Mouse (Mus musculus) limb, embryonic 14.5 days (tissue): ENCODE measurements at regions not wholly inside any gene's neighbourhood (a gene's known extent, or its start where the extent isn't known, plus 50 kb on each side); places are given as distances from the start of the nearest gene placed in this dataset.

Experiments used
- ATAC-seq: fragments of 200-750 bp; cut with Nextera tagmentation; 2 replicates; pipeline ENCODE4 v1.8.0; 2017; ENCODE audit warnings: low read depth, moderate number of reproducible peaks, moderate TSS enrichment; ENCODE audit not compliant: low FRiP score
- DNase-seq: peaks from one replicate; pipeline ENCODE4 v3.0.0-alpha.2; 2015; ENCODE audit warnings: low spot score
- H3K27ac ChIP-seq: fragments of 300-500 bp; sonication (generic); replicated peaks from 2 replicates; pipeline ENCODE4 v1.5.1; 2014; ENCODE audit warnings: low read depth, mild to moderate bottlenecking, low read length, moderate library complexity, mixed read lengths
- H3K27me3 ChIP-seq: fragments of 300-500 bp; sonication (generic); 2 replicates; pipeline ENCODE4 v1.6.1; 2014; ENCODE audit warnings: low read length, mixed read lengths; ENCODE audit not compliant: control insufficient read depth, insufficient read depth
- H3K36me3 ChIP-seq: fragments of 300-500 bp; sonication (generic); 2 replicates; pipeline ENCODE4 v1.6.1; 2014; ENCODE audit warnings: mild to moderate bottlenecking, low read length, moderate library complexity, mixed read lengths; ENCODE audit not compliant: control insufficient read depth, insufficient read depth
- H3K4me1 ChIP-seq: fragments of 300-500 bp; sonication (generic); 2 replicates; pipeline ENCODE4 v1.6.1; 2014; ENCODE audit warnings: antibody characterized with exemption, low read length, mixed read lengths; ENCODE audit not compliant: control insufficient read depth, insufficient read depth
- H3K4me2 ChIP-seq: fragments of 300-500 bp; sonication (generic); replicated peaks from 2 replicates; pipeline ENCODE4 v1.6.1; 2014; ENCODE audit warnings: low read depth, mild to moderate bottlenecking, low read length, moderate library complexity; ENCODE audit not compliant: severe bottlenecking
- H3K4me3 ChIP-seq: fragments of 300-500 bp; sonication (generic); replicated peaks from 2 replicates; pipeline ENCODE4 v1.5.1; 2014; ENCODE audit warnings: low read length
- H3K9ac ChIP-seq: fragments of 300-500 bp; sonication (generic); 2 replicates; pipeline ENCODE4 v1.6.1; 2014; ENCODE audit warnings: mild to moderate bottlenecking, low read depth, low read length, moderate library complexity; ENCODE audit not compliant: severe bottlenecking
- H3K9me3 ChIP-seq: fragments of 300-500 bp; sonication (generic); 2 replicates; pipeline ENCODE4 v1.6.1; 2016; ENCODE audit warnings: low read length; ENCODE audit not compliant: control insufficient read depth
- POLR2A ChIP-seq: fragments of 200-500 bp; IDR thresholded peaks from 2 replicates; pipeline ENCODE4 v1.8.0; 2012; ENCODE audit warnings: inconsistent platforms, mild to moderate bottlenecking, moderate library complexity, borderline replicate concordance; ENCODE audit not compliant: insufficient read depth, insufficient read length; ENCODE audit errors: extremely low read depth
- WGBS: fragments of 180-500 bp; shearing (Covaris S2); extraction: QIAGEN DNeasy Blood & Tissue Kit; methylation state at CpG from one replicate; pipeline ENCODE4 v1.1.7; 2014; 5-methylcytosine and 5-hydroxymethylcytosine counted together

DNA sequence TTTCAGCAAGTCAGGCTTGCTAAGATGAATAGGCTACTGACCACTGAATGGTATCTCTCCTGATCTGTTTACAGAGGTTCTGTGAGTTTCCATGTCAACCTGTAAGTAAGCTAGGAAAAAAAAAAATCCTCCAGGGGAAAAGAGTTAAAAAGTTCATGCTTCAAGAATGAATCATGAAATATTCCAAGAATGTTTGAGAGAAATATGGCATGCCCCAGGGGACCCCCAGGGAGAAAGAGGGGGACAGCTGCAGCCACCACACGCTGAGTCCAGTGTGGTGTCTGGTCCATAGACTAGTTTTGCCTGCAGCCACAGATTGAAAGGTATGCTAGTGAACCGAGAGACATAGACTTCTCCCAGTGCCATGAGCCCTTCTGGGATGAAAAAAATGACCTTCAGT is 56.1 kb upstream of the Fggy start:
- Histone ChIP-seq H3K36me3 (no peaks in the 10 kb centered on the region), H3K9ac (no peak overlapping the region), H3K4me1 (0 out of 2 replicates have a peak, but pooled peaks cover 4% of the 10 kb centered on the region), H3K4me2 (no peak overlapping the region), H3K9me3 (no peaks in the 10 kb centered on the region), H3K27ac (no peak overlapping the region), H3K4me3 (no peak overlapping the region), H3K27me3 (no peaks in the 10 kb centered on the region)
- no peak for TF ChIP-seq POLR2A
- DNase-seq (peak; percentile 29), ATAC-seq (no peak; the same call in 1 of the 2 replicates)
- 48% methylated on average over 2 of the region's 2 CpGs for WGBS

DNA sequence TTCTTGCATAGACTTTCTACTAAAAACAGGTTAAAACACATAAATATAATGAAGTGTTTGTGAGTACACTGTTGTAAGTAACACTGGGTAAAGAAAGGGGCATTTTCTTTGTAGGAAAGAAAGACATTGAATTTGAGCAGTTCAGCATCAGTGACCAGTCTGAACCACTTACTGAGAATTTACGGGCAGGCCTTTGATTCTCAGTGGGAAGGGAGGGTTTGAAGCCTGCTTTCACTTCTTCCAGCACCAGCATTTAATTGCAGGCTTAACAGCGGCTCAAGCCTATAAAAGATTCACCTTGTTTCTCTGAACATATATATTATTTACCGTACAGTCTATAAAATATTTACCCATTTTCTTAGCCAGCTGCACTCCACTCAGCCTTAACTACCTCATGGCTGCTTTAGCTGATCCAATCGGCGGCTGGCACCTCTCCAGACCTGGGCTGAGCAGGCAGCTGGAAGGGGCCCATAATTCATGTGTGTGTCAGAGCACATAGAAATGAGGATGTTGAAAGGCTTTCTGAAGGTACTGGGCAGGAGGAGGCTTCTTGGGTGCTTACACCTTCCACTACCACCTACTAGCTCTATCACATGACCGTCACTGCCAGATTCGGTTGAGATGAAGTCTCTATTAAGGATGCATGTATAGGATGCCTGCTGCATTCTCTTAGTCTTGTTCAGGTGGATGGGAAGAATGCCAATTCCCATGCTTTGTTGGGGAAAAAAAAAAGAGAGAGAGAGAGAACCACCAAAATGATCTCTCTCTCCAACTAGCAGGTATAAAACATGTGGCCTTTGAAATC is 50.0 kb upstream of the Fggy start:
- DNase-seq (peak; percentile 77), ATAC-seq (peak; percentile 82)
- no peaks in the 10 kb centered on the region for H3K27me3 ChIP-seq
- no peaks in the 10 kb centered on the region for H3K36me3 ChIP-seq
- no peaks in the 10 kb centered on the region for H3K9me3 ChIP-seq
- no peak overlapping the region for H3K27ac ChIP-seq
- H3K4me3 ChIP-seq, result no peak overlapping the region
- no peak overlapping the region for H3K4me2 ChIP-seq
- no peak overlapping the region for H3K9ac ChIP-seq
- peaks cover 13% of the 10 kb centered on the region for H3K4me1 ChIP-seq
- WGBS, result 22% methylated on average over 7 of the region's 7 CpGs
- TF ChIP-seq POLR2A, result no peak
